Mouse (Mus musculus): ENCODE results near the gene Cltc.
A peak's percentile ranks its signal among the peaks of the same experiment; 100 is the strongest.
"Not testable (repeated sequence)": the region's sequence is repeated elsewhere in the genome, so short reads cannot be mapped to it uniquely, and the experiment has no call there.

Gene Cltc

DNA sequence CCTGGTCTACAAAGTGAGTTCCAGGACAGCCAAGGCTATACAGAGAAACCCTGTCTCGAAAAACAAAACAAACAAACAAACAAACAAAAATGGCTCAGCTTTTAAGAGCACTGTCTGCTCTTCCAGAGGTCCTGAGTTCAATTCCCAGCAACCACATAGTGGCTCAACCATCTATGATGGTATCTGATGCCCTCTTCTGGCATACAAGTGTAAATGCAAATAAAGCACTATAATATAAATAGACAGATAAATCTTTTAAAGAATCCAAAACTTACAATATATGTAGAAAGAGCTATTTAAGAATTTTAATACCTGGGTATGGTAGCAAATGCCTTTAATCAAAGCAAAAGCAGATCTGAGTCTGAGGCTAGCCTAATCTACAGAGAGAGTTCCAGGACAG lies 19.1 kb downstream of the Cltc start:
- DNase-seq = not testable (repeated sequence)

DNA sequence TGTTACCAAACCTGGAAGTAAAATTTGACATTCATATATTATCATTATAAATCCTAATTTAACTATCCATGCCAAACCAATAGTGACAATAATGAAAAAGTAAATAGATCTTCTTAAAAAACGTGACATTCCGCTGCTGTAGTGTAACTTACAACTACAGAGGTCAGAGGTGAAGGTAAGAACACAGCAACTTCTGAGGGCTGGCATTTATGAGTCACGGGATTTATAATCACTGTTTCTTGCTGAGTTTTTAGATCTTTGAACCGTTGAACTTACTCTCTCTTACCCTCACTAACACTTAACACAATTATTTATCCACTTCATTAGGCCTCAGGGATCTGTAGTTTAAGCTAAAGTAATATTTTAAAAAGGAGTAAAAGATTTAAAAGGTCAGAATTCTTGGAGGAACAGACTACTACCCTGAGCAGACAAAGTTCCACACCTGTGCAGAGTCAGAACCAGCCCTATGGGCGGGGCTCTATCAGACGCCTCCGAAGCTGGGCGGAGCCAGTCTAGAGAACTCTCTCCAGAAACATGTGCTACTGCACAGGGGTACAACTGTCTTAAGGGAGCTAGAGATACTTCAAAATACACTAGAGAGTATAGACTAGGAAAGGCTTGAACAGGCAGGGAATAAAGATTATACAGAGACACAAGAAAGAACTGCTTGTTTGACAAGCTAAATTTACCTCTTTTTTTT lies 19.9 kb downstream of the Cltc start:
- no peak for DNase-seq

DNA sequence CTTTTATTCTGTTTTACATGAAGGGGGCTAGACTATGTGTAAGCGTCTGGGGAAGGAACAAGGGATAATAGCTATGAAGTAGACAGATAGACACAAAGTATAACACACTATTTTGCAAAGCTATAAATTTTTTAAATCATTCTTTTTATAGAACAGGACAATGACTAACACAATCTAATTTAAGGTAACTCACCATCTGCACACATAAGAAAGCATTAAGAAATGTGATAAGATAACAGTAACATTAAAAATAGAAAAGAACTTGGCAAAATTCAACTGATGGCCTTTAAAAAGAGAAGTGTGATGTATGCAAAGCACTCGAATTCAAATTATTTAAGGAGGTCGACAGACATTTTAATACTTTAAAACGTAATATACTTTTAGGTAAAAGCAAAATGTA lies 22.4 kb downstream of the Cltc start:
- DNase-seq = no peak

DNA sequence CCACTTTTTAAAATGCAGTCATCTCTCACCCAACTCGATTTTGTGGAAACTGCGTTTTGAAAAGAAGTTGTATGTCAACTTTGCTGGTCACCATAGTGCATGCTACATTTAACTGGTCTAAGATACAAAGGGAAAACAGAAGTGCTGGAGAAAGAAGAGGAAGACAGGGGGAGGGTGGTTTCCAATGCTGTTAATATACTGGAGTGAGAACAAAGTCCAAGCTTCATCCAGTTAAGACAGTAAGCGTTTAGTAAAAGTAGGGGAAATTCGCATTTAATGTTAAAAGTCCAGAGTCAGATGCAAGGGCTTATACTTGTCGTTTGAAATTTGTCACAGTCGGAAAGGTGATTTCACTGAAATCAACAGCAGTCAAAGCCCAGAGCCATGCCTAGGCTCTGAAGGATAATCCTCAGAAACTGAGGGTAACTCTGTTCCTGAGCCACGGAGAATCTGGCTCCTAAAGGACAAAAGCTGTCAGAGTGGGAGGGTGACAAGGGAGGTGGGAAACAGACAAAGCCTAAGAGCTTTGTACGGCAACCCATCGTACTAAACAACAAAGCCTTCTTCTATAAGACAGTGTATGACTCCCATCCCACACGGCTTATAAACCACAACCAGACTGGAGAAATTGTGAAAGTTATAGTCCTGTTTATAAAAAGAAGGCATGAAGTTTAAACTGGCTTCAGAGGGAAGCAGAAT lies 23.0 kb downstream of the Cltc start:
- DNase-seq = no peak

DNA sequence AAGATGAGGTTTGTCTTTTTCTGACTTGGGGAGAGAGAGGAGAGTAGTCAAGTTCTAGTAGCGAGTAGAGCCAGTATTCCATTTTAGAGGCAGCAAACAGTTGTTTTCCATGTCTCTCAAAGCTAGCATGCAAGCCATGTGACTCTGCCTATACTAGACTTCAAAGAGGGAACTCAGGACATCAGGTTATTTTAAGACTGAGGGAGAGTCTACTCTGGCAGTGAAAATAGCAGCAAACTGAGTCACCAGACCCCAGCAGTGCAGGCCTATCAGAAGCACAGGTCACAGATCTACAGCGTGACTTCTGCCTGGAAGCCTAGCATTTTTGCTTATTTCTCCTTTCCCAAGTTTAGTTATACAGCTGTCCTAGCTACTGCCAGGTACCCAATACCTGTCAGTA lies 25.9 kb downstream of the Cltc start:
- DNase-seq = no peak

DNA sequence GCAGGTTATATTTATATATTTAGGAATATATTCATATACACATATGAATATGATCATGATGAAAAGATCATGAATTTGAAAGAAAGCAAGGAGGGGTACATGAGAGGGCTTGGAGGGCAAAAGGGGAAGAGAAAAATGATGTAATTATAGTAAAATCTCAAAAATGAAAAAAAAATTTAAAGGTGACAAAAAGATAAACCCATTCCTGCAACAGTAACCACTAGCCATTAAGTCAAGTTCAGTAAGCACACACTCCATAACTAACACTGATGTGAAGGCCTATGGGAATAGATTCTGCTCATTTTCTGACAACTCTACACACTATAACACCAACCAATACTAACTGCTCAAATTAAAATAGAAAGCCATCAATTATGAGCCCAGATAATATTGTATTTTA lies 31.8 kb downstream of the Cltc start:
- no peak for DNase-seq

DNA sequence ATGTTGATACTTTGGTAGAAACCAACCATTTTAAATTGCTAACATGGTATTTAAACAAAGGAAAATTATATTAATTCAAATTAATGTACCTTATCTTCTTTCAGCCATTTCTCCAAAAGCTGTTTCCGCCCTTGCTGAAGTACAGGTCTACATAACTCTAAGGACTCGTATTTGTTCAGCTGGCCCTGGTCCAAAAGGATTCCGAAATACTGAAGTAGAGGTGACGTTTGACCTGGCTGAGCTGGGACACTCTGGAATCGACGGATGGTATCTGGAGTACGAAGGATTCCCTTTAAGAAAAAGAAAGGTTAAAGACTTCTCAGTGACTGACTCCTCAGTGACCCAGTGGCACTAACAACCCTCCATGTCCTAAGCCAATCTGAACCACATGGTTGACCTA lies 32.4 kb downstream of the Cltc start:
- DNase-seq = no peak

DNA sequence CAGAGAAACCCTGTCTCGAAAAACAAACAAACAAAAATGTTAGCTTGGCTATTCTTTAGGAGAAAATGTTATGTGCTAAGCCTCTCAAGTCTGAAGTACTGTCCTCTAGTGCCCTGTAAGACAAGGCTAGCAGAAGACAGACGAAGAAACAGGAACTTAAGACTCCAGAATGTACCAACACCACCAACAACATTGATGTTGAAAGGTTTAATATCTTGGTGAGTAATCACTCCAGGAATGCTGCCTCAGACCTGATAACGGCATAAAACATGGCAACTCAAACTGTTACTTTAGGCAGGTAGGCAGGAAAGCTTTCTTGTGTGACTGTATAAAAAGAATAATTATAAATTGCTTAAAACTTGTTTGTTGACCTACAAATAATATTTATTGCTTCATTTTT lies 33.4 kb downstream of the Cltc start:
- no peak for DNase-seq

DNA sequence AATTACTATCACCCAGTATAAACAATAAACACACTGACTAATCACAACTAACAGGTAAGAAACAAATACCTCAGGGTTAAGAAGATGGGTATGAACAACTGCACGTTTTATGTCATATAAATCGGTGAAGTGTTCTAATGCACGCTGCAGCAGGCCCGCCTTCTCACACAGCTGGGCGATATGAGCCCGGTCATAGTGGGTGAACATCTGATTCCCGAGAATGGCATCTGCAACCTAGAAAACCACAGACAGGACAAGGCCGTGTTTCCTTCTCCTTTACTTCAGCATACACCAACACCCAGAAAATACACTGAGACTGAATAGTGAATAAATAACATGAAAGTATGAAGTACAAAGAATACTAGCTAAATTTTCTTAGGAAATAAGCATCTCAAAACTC lies 38.0 kb downstream of the Cltc start:
- DNase-seq = no peak

DNA sequence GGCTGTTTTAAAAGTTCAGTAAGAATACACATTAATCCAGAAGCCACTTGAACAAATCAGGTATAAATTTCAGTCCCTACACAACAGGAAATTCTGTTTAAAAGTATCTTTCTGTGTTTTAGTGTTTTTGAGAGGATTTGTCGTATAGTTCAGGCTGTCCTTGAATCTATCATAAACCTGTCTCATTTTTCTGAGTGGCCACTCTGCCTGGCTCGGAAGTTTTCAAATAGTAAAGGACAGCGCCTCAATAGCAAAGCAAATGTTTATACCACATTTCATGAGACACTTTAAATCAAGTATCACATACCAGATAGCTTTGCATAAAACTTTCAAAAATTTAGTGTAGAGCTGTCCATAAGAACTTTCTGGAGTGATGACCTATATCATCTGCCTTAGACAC lies 39.0 kb downstream of the Cltc start:
- DNase-seq = no peak

DNA sequence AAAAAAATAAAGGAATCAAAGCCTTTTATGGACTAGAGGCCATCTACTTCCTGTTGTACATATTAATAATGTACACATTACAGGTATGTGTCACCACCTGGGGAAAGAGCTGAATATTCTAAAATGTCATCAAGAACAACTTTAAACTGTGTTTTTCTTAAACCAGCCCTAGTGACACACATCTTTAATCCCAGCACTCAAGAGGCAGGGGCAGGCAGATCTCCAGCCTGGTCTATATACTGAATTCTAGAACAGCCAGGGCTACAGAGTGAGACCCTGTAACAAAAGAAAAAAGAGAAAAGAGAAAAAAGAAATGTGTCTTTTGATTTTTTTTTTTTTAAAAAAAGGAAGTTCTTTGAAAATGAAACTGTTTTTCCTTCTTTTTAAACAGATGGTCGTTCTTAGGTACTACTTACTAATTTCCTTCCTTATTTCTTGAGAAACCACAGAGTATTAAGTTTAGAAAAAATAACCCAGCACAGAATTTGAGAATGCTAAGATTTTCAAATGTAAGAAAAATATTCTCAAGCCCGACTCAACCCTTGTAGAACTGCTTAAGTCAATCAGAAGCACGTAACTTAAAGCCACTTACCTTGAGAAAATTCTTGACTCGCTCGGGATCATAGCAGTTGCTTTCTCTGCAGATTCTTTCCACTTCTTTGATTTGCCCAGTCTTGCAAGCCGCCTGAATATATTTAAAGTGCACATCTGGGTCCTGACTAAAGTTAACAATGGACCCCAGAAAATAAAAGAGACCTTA lies 39.9 kb downstream of the Cltc start:
- DNase-seq = no peak

DNA sequence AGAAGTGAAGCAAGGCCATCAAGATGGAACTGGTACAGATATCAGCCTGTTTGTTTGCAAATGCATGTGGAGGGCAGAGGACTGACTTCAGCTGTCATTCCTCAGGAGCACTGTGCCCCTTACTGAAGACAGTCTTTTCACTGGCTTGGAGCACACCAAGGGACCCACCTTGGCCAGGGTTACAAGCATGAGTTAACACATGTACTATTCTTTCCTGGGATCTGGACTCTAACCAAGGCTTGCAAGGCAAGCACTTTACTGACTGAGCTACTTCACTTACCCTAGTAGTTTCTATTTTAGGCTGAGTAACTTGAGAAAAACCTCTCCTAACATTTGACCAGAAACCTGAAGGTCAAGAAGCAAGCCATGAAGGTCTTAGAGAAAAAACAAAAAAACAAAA lies 42.8 kb downstream of the Cltc start:
- DNase-seq = no peak

DNA sequence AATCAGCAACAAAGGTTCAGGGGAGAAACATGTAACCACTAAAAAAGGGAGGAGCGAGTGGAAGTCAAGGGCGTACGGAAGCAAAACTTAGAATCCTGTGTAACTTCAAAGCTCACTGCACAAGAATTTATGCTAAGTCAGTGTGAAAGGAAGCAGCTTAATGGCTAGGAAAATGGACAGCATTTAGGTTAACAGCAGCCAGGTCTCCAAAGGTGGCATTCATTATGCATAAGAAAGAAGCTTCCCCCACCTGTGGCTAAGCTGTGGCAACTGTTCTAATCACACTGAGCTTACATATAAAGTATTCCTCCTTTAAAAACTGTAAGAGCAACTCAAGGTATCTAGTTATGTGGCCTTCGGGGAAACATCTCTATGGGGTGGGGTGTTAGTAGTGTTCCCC lies 56.2 kb downstream of the Cltc start:
- no peak for DNase-seq

DNA sequence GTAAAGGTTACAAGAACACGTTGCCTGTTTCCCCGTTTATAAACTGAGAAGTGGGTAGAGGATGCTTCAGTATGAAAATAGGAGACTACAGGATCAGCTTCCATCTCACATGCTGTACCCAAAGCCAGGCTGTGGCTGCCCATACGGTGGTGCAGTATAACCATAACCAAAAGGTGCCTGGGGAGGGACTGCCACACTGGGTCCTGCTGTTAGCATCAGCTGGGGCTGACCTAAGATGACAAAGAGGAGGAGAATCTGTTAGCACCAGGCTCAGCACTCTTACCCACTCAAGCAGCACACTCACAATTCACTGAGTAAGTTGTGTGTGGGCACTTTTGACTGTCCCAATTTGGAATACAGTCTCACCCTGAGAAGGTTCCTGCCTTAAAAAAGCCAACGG lies 61.9 kb downstream of the Cltc start:
- DNase-seq = no peak

DNA sequence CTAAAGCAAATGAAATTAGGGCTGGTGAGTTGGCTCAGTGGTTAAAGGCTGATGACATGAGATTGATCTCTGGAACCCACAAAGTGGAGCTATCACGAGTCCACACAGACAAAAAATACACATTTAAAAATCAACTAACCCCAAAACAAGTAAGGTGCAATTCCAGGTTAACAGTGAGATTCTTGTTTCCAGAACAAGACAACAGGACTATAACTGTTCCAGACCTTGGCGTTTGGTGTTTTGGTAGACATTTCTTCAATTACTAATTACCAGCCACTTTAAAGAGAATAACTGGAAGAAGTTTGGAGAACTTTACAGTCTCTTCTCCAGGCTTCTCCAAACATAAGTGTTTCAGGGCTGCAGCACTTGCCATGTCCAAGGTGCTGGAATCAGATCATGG lies 64.8 kb downstream of the Cltc start:
- DNase-seq = no peak

DNA sequence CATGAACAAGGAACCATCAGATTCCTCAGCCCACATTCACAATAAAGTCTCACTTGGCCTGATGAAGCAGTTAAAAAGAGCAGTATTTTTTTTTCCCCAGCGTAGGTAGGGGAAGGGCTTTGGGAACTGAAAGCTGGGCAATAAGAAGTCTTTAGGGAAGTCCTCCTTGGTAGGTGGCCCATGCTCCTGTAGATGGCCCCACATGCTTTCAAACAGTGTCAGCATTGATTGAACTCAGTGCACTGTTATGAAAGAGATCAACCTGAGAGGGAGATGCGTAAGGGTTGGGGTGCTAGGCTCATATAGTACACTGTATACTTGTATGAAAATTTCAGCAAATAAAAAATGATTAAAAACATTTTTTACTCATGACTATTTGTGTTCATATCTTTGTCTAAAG lies 65.4 kb downstream of the Cltc start:
- DNase-seq = no peak

DNA sequence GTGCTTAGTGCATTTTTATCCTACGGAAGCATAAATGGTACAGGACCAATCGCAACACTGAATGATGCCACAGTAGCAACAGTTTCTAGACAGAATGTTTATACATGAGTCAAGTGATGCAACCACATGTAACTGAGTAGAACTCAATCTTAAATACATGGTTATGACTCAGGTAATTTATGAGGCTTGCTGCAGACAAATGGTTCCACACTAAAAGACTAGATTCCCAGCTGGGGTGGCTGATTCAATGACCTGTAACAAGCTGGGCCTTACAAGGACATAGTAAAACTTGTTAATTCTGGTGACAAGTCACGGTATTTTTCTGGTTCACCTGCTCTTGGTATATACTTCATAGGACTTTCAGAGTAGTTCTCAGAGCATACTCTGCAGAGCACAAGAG lies 65.9 kb downstream of the Cltc start:
- DNase-seq = no peak

DNA sequence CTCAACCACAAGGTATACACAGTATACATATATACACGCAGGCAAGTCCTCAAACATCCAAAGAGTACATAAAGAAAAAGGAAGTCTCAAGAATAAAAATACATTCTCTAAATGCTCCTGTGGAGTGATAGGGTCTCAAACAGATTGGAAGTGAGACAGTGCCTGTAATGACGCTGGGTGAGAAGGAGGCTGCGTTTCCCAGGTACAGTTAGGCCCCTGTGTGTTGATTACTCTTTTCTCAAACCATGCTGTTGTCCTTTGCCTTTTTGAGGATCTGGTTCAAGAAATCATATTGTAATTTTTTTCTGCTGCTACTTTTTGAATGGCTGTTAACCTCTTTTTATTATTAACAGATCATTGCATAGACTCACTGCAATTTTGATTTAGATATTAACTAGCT lies 67.0 kb downstream of the Cltc start:
- no peak for DNase-seq

DNA sequence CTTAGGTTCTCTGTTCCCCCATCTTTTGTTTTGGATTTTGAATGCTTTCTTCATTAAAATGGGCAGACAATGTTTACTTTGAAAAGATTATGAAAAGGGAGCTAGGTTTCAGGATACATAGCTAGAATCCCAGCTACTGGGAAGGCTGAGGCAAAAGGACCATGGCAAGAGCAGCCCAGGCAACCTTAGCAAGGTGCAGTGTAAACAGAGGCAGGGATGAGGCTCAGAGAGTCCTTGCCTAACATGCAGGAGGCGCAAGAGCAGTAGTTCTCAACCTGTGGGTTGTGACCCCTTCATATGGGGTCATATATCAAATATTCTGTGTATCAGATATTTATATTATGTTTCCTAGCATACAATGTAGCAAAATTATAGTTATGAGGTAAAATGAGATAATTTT lies 72.0 kb downstream of the Cltc start:
- no peak for DNase-seq

DNA sequence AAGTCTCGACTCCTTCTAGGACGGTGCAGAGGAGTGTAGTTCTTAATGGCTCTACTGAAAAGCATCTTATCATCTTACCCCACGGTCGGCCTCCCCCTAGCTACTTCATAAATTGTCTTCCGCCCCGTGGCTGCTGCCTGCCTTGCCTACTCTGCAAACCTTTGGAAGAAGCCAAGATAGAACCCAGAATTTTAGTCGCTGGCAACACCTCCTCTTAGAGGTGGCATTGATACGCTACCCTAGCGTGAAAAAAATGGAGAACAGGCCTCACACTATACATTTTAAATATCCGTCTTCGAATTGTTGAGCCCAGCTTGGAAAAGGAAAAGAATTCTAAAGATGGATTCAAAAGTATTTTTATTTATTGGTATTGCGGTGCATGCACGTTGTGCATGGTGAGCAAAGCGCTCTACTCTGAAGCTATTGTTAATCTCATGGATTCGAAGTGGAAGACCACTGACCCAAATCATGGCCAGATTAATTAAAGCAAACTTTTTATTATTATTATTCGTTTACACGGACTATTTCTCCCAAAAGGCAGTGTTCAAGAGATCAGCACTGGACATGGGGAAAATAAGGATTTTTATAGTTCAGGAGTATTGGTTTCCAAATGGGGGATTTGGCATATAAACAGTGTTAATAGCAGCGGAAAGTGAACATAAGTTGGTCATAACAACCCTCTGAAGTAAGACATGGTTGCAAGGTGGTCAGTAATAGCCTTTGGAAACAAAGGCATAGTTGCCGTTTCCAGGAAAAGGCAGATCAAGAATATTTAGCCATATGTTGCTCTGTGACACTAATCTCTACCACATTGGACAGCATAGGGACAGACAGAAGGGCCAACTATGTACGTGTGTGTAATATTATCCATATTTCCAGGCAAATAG lies 73.0 kb downstream of the Cltc start:
- DNase-seq = no peak

DNA sequence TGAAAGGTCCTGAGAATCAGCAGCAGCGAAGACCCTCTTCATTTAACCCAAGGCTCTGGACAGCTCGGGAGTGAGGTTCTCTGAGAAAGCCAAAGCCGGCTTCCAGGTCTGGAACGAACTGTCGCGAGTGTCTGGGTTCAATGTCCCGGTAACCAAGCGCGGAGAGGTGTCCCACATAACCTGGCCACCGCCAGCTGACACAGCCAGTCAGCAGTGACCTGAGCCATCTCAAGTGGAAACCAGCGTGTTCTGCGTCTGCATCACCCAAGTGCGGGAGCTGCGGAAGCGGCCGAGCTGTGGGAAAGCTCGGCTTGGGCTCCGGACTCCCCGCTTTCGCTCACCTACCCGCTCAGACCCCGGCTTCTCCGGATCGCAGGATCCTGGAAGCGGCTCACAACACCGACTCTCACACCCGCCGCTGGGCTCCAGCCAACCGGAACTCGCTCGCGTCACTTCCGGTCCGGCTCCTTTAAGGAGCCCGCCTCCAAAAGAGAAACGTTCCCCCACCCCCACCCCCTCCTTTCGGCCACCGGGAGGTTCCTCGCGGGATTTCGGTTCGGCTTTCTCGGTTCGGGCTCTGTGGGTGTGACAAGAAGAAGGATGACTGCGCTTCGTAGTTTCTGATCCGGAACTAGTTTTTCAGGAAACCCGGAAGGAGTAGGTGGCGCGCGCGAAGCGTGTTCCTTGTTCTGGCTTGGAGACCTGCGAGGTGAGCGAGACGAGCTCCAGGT lies 73.8 kb downstream of the Cltc start, which contains the start of the genes Vmp1 and Ptrh2:
Vmp1 (minus strand) TSS at position 442 of the 731 bp plus-strand sequence.
Ptrh2 (plus strand) TSS at position 591 of the 731 bp plus-strand sequence.
- DNase-seq = peak; percentile 63 to 72

DNA sequence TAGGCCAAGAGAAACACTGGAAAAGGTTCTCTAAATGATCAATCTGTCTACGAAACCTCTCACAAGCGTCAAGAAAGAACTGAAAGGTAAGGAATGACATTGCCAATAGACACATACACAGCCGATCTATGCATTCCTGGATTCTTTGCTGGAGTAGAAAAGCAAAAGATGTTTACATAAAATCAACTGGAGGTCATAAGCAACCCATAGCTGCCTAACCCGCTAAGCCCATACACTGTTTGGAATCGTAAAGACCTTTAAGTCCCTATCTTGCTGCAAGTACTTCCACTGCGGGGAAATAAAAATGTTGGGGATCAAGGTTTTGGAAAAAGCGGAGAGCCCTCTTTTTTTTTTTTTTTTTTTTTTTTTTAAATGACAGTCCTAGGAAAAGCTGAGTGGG lies 74.5 kb downstream of the Cltc start:
- DNase-seq = no peak

Data from thymus, adult 18-20 months (tissue).